Mouse (Mus musculus) adrenal gland, postnatal 25 days (tissue): ENCODE results near the gene Pmepa1. TPM values are rescaled to one million over a fixed set of nuclear protein-coding genes. Genes with fewer than 3 reads are reported as not detected.

Experiments used
- DNase-seq: peaks from one replicate; pipeline ENCODE4 v3.0.0; 2021; ENCODE audit warnings: mixed read lengths
- total RNA-seq: library from RNA; stranded (reverse); gene quantifications from 2 replicates; pipeline ENCODE4 v1.2.3, GENCODE M21; 2021

The Pmepa1 gene
- total RNA-seq, 1 experiment from 2014 or later, result 34.2 TPM

DNA sequence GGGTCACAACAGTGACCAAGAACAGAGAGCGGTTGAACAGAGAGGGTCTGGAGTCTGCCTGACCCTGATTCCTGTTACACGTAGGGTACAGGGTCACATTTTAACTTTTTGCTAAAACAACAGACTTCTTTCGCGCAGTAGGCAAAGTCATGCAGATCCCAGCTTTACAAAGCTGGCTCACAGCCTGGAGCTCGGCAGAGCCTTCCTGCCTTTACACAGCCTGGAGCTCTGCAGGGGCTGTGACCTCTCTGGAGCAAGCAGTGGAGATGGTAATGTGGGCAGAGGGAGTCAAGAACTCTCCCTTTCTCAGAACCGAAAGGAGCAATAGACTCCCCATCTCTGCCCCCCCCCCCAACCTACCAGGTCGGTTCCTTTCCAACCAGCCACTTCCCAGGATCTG lies 51.5 kb downstream of the Pmepa1 start:
- DNase-seq, result no peak

DNA sequence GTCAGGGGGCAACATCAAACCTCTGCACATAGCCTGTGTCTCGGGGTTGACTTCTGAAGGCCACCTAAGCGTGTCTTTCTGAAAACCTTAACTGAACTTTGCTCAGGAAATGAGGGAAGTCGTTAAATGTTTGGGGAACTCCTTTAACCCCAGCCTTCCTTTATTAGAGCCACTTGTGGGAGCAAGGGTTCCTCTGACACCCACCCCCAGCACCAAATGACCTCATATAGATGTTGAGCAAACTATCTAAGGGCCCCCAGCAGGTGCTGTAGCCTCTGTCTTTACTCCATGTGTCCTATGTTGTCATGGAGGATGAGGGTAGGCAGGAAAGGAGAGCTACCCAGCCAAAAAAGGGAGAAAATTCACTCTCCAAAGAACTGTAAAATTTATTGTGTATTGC lies 52.2 kb downstream of the Pmepa1 start:
- no peak for DNase-seq

DNA sequence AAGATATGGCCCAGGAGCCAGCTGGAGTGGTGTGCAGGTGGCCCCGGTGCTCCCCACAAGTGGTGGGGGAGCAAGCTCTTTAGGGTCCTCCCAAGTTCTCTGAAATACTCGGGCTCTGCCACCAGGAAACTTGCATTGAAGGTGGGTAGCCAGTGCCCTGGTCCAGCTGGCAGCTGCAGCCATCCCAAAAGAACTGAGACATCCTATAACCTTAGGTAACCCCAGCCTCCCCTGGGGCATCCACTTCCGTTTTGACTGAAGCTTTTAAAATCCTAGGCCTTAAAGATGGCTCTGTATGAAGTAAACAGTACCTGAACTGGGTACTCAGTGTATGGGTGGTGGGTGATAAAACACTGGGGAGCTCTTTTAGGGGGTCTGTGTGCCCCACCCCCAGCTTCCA lies 52.8 kb downstream of the Pmepa1 start:
- DNase-seq, result no peak

DNA sequence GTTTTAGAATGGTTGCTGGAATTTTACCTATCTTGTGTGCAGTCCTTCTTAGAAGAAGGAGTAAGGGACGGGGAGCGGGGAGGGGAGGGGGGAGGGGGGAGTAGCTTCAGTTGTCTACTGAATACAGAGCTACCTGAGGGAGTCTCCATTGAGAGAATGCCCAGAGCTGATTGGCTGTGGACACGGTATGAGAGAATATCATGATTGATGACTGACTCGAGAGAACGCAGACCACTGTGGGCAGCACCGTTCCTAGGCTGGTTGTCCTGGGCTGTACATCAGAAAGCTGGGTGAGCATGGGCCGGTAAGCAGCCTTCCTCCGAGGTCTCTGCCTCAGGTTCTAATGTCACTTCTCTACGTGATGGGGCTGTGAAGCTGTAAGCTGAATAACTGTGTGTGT lies 55.6 kb downstream of the Pmepa1 start:
- DNase-seq, result no peak

DNA sequence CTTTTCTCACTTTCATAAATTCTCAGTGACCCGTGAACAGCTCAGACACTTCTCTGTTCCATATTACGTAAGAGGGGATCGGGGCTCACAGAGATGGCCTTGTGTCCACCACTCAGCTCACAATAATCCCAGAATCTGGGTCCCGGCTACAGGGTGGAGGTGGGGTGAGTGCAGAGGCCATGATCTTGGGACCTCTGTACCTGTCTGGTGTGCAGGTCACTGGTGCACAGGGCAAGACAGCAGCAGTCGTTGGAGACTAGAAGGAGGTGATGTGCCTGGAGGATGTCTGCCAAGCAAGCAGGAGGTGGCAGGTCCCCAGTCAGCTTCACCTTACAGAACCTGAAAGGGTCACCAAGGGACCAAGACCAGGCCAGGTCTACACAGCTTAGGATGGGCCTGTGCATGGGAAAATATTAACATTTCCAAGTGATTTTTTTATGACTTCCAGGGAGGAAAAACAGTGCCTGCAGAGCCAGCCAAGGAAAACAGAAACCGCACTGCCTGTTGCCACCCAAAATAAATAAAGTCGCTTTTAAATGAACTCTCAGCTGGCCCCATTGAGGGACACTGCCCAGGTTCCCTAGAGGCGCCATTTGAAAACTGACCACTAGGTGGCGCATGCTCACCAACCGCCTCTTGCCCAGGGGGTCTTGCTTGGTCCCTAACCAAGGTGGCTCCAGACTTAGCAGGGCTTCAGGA lies 56.9 kb downstream of the Pmepa1 start:
- no peak for DNase-seq

DNA sequence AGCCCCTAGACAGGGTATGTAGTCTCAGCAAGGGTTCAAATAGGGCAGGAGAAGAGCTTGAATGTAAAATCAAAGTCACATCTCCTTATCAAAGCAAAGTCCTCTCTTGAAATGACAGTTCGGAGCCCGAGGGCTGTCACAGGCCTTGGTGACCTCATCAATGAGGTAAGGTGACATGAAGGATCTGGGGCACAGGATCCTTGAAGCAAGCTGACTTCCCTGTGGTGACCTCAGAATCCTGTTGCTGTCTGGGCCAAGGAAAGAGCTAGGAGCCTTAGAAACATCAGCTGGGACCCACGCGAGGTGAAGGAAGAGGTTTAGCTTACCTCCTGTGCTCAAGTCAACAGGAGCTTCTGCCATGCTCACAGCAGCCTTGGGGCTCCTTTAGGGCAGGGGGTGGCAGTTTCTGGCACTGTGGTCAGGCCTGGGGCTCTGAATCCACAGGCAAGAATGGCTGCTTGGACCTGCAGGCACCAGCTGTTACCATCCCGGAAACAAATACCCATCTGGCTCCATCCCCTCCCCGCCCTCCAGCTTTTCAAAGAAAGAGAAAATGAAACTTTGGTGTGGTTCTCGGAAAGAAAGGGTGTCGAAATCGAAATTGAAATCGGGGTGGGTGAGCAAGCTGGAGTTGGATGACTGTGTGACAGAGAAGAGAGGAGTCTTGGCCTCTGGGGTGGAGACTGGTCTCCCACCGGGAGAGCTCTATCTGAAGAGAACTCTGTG lies 57.8 kb downstream of the Pmepa1 start, which contains the start of gene Zbp1:
Gene Zbp1 (minus strand): TSS at position 508 of the 726 bp plus-strand sequence.
- no peak for DNase-seq

DNA sequence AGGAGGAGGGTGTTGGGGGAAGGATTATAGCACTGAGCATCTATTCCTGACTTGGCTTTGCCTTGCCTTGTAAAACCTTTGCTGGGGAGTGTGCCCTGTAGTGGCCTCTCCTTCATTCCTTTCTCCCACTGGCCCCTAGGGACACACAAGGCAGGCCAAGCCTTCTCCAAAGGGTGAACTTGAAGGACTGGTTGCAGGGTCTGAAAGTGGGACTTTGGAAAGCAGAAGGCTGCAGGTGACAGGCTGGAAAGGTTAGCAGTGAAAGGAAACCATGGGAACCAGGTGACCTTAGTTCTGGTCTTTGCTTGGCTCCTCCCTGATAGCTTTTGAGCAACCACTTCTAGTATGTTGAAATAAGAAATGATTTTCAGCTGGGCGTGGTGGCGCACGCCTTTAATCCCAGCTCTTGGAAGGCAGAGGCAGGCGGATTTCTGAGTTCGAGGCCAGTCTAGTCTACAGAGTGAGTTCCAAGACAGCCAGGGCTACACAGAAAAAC lies 58.5 kb downstream of the Pmepa1 start:
- no peak for DNase-seq

DNA sequence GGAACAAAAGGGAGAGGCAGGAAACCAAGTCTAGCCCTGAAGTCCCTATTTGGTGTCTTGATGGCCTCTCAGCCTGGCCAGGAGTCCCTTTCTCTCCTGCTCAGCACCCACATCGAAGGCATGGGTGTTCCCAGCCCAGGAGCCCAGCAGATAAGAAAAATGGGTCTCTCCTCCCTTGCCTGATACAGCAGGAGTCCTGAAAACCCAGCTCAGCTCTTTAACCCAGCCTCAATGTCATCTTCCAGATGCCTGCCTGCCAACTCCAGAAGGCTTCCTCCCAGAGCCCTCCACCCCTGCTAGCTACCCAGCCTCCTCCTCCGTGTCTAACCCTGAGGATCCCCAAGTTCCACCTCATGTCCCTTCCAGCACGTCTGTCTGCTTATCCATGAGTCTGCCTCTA lies 59.1 kb downstream of the Pmepa1 start:
- DNase-seq, result no peak

DNA sequence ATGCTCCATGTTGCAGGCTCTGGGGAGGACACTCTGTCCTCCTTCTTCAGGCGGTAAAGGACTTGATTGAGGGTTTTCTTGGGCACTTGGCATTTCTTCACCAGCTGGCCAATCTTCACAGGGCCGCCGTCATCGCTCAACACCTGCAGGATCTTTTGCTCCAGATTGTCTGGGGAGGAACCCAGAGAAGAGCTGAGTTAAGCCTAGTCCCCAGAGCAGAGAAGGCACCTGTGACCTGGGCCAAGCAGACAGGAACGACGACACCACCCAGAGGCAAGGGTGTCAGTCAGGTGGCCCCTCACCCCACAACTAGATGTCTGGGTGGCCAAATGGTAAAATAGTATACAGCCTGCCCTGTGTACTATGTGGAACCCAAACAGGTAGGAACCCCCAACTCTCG lies 59.5 kb downstream of the Pmepa1 start:
- no peak for DNase-seq

DNA sequence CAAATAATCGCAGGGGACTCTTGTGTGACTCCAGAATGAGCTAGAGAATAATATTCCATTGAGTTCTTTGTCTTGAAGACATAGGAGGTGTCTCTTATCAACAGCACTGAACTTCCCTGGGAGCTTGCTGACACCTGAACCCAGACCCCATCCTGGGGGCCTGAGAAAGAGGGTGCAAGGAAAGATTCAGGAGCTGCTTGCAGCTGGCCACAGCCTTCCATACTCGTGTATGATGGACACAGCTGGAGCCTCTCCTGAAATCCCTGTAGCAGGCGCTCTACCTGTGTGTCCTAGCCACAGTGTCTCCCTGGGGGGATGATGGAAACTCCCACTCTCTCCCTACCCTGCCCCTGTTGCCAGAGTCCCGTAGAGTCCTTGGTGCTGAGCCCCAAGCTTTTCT lies 64.1 kb downstream of the Pmepa1 start:
- no peak for DNase-seq

DNA sequence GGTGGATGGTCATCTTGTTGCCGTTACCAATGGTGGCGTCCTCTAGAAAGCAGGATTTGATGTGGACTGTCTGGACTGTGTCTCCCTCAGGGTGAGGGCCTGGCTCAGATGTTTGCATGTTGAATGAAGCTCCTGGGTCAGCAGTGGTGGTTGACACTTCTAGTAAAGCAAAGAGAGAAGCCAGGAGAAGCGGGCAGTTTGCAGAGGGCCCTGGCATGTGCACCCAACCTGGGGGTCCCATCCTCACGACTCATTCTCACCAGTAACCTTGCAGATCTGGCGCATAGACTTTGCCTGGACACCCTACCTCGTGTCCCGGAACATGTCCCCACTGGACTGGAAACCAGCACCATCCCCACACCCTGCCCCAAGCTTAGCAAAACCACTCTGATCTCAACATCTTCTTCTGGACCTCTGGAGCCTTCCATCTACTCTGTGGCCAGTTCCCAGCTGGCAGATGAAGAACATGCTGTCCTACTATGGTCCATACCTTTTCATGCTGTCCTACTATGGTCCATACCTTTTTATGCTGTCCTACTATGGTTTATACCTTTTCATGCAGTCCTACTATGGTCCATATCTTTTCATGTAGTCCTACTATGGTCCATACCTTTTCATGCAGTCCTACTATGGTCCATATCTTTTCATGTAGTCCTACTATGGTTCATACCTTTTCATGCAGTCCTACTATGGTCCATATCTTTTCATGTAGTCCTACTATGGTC lies 67.1 kb downstream of the Pmepa1 start:
- DNase-seq, result no peak

DNA sequence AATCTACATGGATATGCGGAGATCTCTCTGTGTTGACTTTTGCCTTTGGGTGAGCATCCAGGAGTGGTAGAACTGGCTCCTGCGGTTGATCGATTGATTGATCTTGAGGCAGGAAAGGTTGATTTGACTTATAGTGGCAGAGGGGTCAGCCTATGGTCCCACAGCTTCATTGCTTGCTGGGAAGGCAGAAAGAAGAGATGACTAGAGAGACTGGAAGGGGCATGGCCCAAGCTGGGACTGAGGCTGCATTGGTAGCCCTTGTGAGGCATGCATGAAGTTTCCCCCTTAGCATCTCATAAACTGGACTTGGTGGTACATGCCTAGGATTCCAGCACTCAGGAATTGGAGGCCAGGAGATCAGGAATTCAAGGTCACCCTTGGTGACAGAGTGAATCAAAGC lies 69.3 kb downstream of the Pmepa1 start:
- no peak for DNase-seq

DNA sequence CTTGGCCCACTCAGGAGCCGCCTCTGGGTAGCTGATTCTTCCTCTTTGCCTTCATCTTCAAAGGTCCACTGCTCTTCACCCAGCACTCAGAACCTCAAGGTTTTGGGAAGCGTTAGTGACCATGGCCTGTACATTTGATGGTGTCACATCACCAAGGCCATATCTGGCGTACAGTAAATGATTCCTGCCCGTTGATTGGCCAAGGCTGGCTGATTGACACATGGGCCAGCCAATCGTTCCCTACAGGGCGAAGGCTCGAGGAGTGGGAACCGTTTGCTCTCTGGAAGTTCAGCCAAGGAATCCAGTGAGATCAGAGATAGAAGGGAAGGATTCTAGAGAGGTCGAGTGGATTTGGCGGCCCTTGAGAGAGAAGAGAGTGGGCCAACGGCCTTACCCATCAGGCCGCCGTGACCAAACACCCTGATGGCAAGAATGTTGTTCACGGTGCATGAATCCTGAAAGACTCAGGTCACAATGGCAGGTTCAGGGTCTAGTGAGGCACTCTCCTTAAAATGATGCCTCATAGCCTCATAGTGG lies 70.7 kb downstream of the Pmepa1 start:
- DNase-seq, result no peak

DNA sequence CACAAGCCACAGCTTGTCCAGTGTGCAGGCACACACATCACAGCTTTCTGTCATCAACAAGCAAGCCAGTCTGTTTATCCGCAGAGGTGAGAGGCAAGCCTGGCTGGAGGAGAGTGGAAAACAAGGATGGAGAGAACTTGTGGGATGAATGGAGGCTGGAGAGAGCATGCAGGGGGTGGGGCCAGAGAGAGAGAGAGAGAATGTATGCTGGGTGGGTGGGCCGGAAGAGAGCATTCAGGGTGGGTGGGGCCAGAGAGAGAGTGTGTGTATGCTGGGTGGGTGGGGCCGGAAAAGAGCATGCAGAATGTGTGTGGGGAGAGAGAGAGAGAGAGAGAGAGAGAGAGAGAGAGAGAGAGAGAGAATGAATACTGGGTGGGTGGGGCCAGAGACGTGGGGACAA lies 71.7 kb downstream of the Pmepa1 start:
- no peak for DNase-seq

DNA sequence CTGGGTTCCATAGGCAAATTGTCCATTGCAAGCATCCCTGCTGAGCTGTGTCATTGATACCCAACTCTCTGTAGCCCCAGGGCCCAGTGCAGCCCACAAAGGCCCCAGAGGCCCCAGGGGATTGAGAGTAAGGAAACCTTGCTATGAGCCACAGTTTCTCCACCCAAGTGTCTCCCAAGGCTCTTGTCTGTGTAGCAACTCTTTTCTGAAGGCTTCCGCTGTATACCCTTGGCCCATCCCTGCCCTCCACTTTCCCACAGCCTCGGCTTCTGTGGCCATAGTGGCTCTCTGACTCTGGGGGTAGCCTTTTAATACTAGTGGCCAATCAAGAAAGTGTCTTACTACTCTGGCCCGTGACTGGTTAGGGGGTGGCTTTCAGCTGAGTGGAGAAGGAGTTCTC lies 72.6 kb downstream of the Pmepa1 start:
- DNase-seq, result no peak

DNA sequence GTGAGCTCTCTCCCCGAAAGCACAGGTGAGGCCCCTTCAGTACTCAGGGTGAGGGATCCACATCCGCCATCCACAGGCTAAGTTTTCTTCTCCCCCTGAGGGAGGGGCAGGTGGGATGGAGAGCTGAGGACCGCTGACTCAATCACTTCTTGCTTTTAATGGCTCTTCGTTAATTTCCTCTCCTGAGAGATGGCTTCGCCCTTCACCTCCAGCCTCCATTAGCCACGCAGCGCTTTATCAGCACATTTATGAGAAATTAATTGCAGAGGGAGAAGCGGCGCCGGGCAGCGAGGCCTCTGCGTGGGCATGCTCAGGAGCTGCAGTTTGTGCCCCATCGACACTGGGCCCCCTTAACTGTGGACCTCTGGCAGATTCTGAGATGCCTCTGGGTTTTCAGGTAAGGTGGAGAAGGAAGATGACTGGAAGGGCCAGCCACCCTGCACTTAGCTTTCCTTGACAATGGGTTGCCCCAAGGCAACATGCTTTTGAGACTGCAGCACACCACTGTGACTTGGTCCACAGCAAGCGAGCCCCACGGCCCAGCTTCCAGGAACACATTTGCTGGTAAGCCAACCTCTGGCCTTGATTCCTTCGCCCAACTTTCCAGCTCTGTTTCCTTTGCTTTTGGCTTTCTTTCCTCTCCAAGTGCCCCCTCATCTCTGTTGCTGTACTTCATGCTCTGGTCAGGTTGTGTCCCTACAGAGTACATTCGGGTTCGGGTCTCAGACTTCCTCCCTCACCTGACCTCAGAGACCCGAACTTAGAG lies 73.2 kb downstream of the Pmepa1 start:
- DNase-seq, result no peak

DNA sequence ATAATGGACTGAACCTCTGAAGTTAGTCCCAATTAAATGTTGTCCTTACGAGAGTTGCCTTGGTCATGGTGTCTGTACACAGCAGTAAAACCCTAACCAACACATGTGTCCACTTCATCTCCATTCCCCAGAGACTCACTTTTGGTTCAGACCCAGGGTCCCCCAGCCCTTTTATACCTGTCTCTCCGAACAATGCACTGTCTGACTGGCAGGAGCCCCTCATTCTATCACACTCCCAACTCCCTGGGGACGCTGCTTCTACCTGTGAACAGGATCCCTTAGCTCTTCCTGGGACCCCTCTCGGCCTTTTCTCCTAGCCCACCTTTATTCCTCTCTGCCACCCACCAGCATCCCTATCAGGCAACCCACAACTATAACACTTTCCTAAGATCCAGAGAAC lies 81.5 kb downstream of the Pmepa1 start:
- DNase-seq, result no peak

DNA sequence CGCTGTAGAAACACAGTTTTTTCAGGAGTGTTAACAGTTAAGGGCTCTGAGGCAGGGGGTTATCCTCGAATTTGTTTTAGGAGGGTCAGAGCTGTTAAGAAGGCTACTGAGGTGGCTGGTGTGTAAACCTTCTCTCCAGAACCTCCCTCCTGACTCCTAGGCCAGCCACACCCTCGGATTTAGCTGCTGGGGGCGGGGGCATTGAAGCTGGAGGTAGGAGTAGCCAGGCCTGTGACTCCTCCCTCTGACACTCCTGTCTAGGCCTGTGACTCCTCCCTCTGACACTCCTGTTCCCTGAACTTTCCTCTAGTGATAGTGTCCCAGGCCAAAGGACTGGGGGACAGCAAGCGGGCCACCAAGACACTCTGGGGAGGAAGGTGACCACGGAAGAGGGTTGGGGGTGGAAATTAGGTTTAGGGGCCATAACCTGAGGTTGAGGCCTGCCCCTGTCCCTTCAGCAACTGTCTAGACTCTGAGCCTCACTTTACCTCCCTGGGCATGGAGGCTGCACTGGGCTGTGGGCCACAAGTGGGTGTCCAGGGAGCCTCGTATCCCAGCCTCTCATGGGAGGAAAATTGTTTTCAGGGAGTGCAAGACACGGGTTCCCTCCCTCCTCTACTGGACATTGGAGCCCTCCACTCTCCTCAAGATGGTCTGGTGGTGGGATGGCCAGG lies 89.0 kb downstream of the Pmepa1 start:
- no peak for DNase-seq

DNA sequence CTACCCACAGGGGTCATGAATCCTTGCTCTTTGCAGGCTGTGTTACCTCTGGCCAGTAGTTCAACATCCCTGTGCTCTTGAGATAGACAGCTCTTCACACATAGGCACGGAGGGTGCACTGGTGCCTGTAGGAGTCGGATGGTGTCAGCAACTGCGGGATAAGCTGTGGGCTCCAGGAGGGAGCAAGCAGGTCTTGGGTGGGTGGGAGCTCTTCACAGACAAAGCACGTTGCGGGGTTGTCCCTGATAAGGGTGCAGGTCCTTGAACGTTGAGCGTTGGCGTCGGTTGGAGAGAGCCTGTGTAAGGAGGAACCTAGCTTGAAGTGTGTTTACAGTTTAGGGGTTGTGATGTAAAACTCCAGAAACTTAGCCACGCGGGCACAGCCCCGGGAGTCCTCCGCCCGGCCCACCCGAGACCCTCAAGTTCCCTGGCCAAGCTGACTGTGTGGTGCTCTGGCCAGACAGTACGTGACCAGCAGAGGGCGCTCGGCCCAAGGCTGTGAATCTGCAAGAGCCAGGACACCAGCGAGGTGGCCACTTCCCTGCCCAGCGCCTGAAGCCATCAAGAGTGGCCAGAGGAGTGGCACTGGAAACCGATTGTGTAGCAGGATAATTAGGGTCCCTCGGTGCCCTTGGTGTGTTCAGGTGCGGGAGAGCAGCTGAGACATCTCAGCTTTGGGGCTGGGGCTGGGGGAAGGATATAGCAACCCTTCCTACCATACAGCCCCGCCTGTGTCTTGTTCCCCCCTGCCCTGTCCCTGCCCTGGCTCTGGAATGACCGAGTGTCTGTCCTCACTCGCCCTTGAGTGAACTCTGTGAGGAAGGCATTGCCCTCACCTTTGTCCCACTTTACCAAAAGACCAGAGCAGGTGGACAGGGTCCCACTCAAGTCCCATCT lies 90.0 kb downstream of the Pmepa1 start:
- peak; percentile 87 for DNase-seq

DNA sequence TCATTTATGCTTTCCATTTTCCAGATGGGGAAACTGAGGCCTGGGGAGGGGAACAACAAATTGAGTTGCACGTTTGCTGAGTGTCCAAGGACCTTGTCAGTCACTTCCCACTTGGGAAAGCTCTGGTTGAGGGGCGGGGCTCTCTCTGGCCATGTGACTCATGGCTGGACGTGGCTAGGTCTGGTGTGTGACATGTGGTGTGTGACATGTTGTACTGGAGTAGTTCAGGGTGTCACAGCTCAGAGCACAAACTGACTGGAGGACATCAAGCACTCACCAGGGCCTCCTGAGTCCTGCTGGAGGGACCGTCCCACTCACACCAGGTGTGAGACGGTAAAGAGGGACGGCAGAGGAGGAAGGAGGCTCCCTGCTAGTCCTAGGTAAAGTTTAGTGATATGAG lies 91.1 kb downstream of the Pmepa1 start:
- no peak for DNase-seq
